Mouse (Mus musculus) brain, embryonic 14.5 days (tissue): ENCODE data around the gene Nccrp1.

ENCODE experiments used
- CTCF ChIP-seq: fragments of 200-500 bp; IDR thresholded peaks from 2 replicates; pipeline ENCODE4 v1.5.1; 2012; ENCODE audit warnings: inconsistent platforms, mild to moderate bottlenecking, moderate library complexity, borderline replicate concordance; ENCODE audit not compliant: insufficient read depth, insufficient read length; ENCODE audit errors: extremely low read depth
- POLR2A ChIP-seq: fragments of 200-500 bp; IDR thresholded peaks from 2 replicates; pipeline ENCODE4 v1.6.1; 2012; ENCODE audit warnings: mild to moderate bottlenecking, inconsistent platforms, borderline replicate concordance; ENCODE audit not compliant: poor library complexity, insufficient read depth, insufficient read length, severe bottlenecking; ENCODE audit errors: extremely low read depth

DNA sequence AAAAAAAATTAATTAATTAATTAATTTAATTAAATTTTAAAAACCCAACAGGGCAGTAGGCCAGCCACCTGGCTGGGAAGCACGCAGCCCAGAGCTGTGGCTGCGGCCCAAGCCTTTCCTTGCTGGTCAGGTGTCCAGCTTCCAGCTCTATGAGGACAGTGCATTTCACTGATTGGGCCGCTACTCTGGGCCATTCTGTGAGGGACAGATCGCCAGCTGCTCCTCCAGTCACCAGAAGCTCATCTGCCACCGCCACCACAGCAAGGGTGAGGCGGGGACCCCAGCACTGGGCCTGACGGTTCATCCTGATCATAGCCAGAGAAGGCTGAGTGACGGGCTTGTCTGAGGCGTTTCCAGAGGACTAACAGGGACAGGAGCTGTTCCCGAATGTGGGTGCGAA, 14.9 kb upstream of the Nccrp1 start:
- no peak for TF ChIP-seq CTCF
- no peak for TF ChIP-seq POLR2A
